Mouse (Mus musculus): ENCODE data around the gene Tmem43.

Gene Tmem43

GRCm38 (mm10) chr6:91535231-91535630, 61.7 kb downstream of the Tmem43 start:
- no peak for DNase-seq (ENCODE audit: low spot score)

- DNase-seq (ENCODE audit: low spot score), result no peak
Measured at GRCm38 (mm10) chr6:91536047-91536765, 62.7 kb downstream of the Tmem43 start.
